Mouse (Mus musculus): ENCODE results near the gene Ncf1. TPM values are rescaled to one million over a fixed set of nuclear protein-coding genes. Genes with fewer than 3 reads are reported as not detected.

Ncf1 gene
- polyA plus RNA-seq (2014; fragmentation: Illumina TruSeq; extraction: RNeasy Lipid Tissue Mini Kit (QIAGEN cat#74804); ENCODE audit: low read depth, low replicate concordance) = 0.50 TPM

GRCm38 (mm10) chr5:134229391-134229790 lies at the start of gene Ncf1:
Gene Ncf1 (minus strand): TSS chr5:134229625.

DNA sequence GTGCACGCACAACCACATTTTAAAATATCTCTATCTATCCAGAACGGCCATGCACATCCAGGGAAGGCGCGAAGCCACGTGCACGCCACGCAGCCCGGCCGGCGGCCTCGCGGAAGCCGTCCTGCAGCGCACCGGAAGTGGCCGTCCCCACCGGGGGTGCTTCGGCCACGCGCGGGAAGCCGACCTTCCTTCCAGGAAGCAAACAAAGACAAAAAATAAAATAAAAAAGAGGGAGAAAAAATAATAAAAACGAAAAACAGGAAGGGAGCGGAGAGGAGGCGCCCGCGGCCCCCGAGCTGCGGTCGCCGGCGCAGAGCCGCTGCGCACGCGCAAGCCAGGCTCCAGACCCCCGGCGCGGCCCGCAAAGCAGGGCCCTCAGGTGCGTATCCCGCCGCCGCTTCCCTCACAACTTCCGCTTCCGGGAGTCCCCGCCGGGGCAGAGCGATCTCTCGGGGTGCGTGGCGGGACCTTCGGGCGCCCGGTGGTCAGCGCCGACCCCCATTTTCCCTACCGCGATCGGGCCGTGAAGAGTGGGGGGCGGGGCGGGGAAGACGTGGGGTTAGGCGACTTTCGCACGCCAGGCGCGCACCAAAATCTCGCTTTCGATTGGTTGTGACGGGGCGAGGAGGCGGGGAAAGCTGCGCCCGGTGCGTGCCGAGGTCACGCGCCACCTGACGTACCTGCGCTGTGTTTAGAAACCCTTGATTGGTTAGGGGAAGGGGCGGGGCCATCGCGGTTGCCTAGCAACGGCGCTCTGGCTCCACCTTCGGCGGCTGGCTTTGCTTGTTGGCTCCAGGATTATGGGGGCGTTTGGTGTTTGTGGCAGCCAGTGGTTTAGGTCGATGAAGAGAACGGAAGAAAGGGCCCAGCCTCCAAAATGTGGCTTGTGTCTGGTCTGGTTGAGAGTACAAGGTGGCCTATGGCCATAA lies 45.3 kb downstream of the Ncf1 start, which contains the start of gene Gtf2ird2:
Gtf2ird2 (plus strand) TSS at position 140 of the 929 bp plus-strand sequence.

GRCm38 (mm10) chr5:134176169-134176881 lies 53.1 kb downstream of the Ncf1 start, which contains the start of gene Rcc1l:
Gene Rcc1l (minus strand): TSS chr5:134176774.

Other genes starting within 250 kb of the Ncf1 start
- 1.4 TPM for gene Castor2, start 129.9 kb downstream of the Ncf1 start, polyA plus RNA-seq (2014; fragmentation: Illumina TruSeq; extraction: RNeasy Lipid Tissue Mini Kit (QIAGEN cat#74804); ENCODE audit: low read depth, low replicate concordance)
- gene Rcc1l, start 52.9 kb downstream of the Ncf1 start, polyA plus RNA-seq (2014; fragmentation: Illumina TruSeq; extraction: RNeasy Lipid Tissue Mini Kit (QIAGEN cat#74804); ENCODE audit: low read depth, low replicate concordance) = 0.74 TPM
- 4.9 TPM for gene Gtf2ird2, start 45.6 kb downstream of the Ncf1 start, polyA plus RNA-seq (2014; fragmentation: Illumina TruSeq; extraction: RNeasy Lipid Tissue Mini Kit (QIAGEN cat#74804); ENCODE audit: low read depth, low replicate concordance)
- 86.7 TPM for gene Gtf2i, start 85.1 kb upstream of the Ncf1 start, polyA plus RNA-seq (2014; fragmentation: Illumina TruSeq; extraction: RNeasy Lipid Tissue Mini Kit (QIAGEN cat#74804); ENCODE audit: low read depth, low replicate concordance)
- gene Gtf2ird1, start 227.1 kb upstream of the Ncf1 start, polyA plus RNA-seq (2014; fragmentation: Illumina TruSeq; extraction: RNeasy Lipid Tissue Mini Kit (QIAGEN cat#74804); ENCODE audit: low read depth, low replicate concordance) = 7.0 TPM

All from testis, adult 10 weeks (tissue).